Mouse (Mus musculus): ENCODE results near the gene Zfp668.

Gene Zfp668

DNA sequence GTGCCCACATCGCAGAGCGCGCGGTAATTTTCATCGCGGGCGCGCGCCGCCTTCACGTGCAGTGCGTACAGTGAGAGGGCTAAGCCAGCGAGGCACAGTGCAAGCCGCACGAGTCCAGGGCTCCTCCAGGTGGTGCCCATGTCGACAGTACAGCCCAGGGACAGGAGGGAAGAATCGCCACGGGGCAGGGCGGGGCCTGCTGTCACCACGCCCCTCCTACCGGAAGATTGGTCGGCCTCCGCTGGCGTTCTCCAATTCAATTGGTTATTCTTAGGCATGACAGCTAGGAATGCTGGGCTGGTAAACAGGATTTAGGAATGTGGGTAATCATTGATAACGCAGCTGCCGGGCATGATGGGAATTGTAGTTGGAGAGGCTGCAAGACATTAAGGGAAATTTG is 18.8 kb upstream of the Zfp668 start, which contains the start of the genes Gm21974 and Vkorc1:
TSS of gene Gm21974 (minus strand) at position 13 of the 400 bp plus-strand sequence.
TSS of gene Vkorc1 (minus strand) at position 176 of the 400 bp plus-strand sequence.
- peak; percentile 75 to 82 for DNase-seq (ENCODE audit: low read depth in 1 of 2, low spot score in 2 of 2)

DNA sequence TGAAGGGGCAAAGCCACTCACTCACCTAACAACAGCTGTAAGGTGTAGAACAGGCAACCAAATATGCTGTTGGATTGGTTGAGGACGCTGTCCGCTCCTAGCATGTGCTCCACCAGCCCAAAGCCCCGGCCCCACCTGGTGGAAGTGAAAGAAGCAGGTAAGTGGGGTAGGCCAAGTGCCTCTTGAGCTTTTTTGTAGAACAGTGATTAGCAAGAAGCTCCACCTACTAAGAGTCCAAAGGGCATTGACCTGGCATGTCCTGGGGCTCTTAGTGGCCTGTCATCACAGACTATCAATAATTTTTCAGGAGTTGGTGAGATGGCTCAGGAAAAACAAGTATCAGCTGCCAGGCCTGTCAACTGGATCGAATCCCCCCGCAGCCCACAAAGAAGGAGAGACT is 17.9 kb upstream of the Zfp668 start:
- no peak for DNase-seq (ENCODE audit: low read depth in 1 of 2, low spot score in 2 of 2)

DNA sequence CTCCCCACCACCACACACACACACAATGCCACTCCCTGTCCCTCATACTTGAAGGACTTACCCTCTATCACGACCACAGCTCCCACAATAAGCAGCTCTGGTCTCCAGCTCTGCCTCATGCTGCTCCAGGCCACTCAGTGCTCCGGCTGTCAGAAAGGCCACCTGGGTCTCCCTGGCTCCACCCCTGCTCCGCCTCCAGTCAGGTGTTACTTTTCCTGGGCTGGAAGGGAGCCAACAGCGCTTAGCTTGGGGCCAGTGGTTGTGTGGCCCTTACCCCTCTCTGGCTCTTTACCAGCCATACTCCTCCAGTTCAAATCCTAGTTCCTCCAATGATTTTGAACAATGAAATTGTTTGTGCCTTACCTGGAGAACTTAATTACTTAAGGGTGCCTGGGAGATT is 14.2 kb upstream of the Zfp668 start, which contains the start of gene Prss53:
TSS of gene Prss53 (minus strand) at position 173 of the 400 bp plus-strand sequence.
- DNase-seq (ENCODE audit: low read depth in 1 of 2, low spot score in 2 of 2) = no peak

DNA sequence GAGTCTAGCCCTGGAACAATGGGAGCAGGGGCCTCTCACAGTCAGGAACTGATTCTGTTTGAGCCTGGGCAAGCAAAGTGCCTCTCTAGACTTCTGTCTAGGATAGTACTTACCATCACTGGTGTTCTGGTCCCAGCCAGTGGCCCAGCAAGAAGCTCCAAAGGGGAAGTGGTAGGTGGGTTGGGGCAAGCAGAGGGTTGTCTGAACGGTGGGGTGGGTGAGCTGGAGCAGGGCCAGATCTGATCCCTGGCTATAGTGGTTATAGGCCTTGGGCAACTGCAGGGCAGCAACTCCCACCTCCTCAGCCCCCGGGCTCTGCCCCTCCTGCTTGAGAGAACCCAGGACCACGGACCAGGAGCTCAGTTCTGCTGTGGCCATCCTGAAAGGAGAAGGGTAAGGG is 12.2 kb upstream of the Zfp668 start:
- no peak for DNase-seq (ENCODE audit: low read depth in 1 of 2, low spot score in 2 of 2)

DNA sequence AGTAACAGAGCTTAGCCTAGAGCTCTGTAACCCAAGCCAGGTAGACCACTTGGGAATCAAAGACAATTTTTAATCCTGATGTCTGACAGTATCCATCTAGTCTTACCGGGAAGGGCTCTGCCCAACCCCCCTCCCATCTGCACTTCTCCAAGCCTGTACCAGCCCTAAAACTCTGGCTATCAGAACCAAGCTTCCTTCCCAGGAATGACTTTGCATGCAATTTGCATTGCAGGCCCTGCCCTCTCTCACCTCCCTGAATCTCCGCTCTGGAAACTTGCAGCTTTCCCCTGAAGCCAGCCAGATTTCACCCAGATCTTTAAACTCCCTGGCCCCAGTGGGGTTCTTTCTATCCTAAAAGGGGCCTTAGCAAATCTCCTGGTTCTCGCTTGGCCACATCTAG is 11.2 kb upstream of the Zfp668 start:
- DNase-seq (ENCODE audit: low read depth in 1 of 2, low spot score in 2 of 2) = no peak

DNA sequence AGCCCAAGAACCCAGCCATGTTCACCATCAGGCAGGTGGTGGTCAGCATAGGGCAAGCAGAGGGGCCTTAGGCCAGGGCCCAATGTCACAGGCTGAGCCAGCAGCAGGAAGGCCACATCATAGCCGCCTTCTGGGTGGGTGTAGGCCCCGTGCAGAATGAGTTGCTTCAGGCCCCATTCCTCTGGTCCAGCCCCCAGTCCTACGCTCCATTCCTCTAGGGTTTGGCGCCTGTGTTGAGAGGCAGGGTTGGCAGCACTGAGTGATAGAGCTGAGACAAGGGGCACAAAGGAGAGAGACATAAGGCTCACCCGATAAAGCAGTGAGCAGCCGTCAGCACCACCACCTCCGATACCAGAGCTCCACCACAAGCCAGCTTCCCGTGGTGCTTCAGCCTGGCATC is 10.6 kb upstream of the Zfp668 start:
- DNase-seq (ENCODE audit: low read depth in 1 of 2, low spot score in 2 of 2) = no peak

DNA sequence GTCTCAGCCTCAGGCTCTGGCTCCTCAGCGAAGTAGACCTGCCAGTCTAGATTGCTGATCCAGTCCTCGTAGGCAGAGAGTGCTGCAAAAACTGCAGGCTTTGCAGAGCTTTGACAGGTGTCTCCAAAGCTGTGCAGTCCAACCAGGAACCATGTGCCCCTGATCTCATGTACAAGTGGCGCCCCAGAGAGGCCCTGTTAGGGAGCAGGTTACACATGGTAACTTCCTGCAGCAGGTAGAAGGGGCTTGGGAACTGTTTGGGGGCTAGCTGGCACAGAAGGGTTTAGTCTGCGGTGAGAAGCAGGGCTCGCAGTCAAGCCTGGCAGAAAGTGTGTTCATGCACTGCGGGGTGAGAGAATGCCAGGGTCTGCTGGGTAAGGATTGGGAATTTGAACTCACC is 9.9 kb upstream of the Zfp668 start:
- no peak for DNase-seq (ENCODE audit: low read depth in 1 of 2, low spot score in 2 of 2)

DNA sequence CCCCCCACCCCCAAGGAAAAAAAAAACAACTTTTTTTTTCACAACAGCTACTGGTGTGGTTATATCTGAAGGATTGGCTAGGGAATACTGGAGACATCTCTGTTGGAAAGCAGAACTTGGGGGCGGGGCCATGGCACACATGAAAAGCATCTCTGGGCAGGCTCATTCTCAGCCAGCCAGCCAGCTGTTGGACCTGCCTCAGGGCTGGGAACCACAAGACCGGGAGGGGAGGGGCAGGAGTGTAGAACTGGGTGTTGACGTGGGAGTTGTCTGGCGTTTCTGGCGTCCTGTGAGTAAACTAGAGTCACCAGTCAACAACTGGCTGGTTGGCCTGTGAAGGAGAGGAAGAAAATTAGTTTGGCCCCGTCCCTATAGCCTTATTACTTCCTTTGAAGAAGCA is 9.3 kb upstream of the Zfp668 start:
- DNase-seq (ENCODE audit: low read depth in 1 of 2, low spot score in 2 of 2) = no peak

DNA sequence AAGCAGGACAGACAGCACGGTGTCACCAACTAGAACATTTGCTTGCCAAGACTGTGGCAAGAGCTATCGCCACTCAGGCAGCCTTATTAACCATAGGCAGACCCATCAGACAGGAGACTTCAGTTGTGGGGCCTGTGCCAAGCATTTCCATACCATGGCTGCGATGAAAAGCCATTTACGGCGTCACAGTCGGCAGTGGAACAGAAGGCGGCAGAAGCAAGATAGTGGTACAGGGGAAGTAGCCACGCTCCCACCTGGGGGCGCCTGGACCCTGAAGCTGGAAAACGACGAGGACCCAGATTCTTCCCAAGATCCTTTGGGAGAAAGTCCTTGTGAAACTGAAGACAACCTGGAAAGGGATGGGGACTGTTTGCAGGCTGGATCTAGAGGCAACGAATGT is 3.8 kb upstream of the Zfp668 start:
- no peak for DNase-seq (ENCODE audit: low read depth in 1 of 2, low spot score in 2 of 2)

DNA sequence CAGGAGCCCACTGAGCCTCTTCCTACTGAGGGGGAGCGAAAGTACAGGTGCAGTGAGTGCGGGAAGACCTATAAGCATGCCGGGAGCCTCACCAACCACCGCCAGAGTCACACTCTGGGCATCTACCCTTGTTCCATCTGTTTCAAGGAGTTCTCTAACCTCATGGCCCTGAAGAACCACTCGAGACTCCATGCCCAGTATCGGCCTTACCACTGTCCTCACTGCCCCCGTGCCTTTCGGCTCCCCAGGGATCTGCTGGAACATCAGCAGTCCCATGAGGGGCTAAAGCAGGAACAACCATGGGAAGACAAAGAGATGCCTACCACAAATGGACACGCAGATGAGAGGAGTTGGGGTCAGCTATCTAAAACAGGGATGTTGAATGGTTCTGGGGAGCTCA is 2.7 kb upstream of the Zfp668 start:
- DNase-seq (ENCODE audit: low read depth in 1 of 2, low spot score in 2 of 2) = no peak

DNA sequence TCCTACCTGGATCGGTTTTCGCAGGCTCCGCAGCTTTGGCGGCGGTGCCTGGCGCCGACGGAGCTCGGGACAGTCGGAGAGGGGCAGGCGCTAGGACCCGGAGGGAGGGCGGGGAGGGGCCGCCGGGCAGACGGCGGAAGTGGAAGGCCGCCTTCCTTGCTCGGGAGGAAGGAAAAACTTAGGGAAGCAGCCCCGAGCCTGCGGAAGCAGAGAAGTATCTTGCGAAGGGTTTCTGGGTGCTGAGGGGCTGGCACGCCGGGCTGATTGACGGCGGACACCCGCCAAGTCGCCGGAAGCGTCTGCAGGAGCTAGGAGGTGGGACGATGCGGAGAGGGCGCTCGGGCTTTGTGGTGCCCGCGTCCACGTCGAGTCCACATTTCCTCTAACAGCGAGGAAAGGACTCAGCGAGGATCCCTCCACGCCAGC is 574 bp downstream of the Zfp668 start, which contains the start of gene Zfp646:
TSS of gene Zfp646 (plus strand) at position 181 of the 426 bp plus-strand sequence.
- peak; percentile 56 to 58 for DNase-seq (ENCODE audit: low read depth in 1 of 2, low spot score in 2 of 2)

DNA sequence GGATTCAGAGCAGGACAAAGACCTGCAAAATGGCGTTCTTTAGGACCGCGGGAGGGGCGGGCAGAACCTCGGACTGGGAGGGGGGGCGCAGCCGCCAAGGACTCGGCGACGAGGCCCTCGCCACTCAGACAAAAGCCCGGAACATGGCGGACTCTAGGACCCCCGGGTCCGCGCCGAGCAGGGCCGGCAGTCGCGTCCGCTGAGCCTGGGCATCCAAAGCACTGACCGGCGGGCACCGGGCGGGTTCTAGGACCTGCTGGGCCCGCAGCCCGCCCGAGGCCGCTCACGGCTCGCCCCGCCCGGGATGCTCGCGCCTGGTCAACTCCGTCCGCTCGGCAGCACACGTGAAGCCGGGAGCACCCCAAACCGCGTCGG is 1.0 kb downstream of the Zfp668 start:
- peak; percentile 66 to 79 for DNase-seq (ENCODE audit: low read depth in 1 of 2, low spot score in 2 of 2)

DNA sequence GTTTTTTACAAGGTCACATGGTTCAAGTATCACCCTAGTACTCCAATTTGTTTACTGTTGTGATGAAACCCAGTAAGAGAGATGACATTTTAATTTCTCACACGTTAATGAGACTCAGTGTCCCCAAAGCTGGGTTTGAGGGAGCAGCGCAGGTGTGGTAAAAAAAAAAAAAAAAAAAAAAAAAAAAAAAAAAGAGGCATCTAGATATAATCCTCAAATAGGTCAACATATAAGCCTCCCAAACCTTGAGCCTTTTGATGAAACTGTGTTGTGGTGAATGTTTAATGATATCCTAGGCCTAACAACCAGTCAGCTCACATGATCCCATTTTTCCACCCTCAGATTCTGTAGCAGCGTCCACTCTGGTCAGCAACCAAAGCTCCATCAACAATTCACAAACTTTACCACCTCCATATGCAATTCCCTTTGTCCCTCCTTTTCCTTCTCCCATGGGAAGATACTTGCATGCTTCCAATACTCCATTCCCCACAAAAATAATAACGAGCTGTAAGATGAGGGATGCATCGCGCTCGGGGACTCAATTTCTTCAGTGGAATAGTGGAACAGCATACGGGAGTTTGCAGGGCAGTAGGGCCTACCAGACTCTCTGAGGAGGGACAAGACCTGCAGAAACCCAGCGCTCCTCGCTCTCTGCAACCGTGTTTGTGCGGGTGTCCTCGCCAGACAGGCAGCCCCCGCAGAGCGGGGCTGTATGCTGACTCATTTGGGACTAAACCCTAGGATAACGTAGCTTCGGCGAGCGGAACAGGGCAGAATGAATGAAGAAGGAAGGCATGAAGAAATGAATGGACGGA is 1.6 kb downstream of the Zfp668 start:
- DNase-seq (ENCODE audit: low read depth in 1 of 2, low spot score in 2 of 2) = no peak

DNA sequence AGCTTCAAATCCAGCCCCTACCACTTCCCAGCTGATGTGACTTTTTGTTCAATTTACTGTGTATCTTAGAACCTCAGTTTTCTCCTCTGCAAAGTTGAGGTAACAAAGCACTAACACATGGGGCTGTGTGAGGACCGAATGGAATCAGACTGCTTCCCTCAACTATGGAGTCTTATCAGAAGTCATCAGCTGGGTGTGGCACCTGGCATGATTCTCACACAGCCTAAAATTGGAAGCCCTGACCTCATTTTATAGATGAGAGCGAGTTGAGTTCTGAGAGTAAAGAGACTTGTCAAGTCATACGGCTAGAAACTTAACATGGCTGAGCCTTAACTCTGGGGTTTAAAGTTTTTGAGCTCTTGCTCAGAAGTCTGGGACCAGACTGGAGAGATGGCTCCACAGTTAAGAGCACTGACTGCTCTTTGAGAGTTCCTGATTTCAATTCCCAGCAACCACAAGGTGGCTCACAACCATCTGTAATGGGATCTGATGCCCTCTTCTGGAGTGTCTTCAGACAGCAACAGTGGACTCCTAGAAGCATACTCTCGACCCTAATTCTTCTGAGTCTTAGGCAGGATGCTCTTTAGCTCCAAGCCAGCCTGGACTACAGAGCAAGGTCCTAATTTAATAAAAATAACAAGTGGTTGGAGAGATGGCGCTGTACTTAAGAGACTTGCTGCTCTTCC is 6.3 kb downstream of the Zfp668 start:
- no peak for DNase-seq (ENCODE audit: low read depth in 1 of 2, low spot score in 2 of 2)

DNA sequence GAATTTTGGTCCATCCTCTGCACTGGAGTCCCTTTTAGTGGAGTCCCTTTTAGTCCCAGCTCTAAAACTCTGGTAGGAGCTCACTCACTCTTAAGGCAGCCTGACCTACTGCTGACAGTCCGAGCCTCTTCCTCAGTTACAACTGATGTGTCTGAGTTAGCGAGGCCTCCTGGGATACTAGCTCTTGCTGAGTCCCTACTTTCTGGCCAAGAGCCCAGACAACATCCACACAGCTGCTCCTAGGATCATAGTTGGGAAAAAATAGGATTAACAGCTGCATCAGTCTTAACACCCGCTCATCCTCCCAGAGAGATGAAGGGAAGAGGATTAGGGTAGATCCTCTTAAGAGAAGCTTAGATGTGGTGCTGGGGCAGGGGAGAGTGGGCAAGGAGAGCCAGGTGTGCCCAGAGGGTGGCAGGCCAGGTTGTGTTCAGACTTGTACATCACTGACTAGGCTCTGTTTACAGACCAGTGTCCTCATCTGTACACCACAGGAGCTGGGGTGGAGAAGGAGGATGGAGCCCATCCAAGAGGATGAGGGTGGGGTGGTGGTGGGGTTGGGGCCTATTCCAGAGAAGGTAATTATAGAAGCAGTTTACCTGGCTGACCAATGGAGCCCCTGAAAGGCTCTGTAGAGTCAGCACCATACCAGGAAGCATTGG is 7.3 kb downstream of the Zfp668 start:
- no peak for DNase-seq (ENCODE audit: low read depth in 1 of 2, low spot score in 2 of 2)

DNA sequence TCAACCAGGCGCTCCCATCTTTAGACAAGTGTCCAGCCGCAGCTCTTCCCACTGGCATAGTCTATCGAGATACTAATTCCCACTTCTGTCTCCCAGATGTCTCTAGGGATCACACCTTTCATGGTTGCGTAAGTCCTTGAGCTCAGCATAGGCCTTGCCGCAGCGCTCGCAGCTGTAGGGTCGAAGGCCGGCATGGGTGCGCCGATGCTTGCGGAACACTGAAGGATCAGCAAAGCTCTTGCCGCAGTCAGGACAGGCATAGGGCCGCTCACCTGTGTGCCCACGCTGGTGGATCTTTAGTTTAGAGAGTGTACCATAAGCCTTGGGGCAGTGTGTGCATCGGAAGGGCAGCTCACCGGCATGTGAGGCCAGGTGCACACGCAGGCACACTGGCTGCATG is 9.0 kb downstream of the Zfp668 start:
- no peak for DNase-seq (ENCODE audit: low read depth in 1 of 2, low spot score in 2 of 2)

DNA sequence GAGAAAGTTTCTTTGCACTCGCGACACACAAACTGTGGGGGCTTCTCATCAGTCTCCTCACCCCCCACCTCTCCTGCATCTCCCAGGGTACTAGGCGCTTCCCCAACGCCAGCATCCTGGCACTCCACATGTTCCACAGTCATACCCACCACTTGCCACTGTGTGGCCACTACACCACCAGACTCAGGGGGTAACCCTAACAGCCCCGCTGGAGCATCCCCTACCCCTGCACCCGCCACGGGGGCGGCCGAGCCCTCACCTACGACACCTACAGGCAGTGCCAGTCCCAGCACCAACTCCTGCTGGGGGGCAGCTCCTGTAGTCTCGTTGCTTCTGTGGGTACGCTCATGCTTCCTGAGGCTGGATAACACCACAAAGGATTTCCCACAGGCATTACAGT is 10.2 kb downstream of the Zfp668 start:
- DNase-seq (ENCODE audit: low read depth in 1 of 2, low spot score in 2 of 2) = no peak

DNA sequence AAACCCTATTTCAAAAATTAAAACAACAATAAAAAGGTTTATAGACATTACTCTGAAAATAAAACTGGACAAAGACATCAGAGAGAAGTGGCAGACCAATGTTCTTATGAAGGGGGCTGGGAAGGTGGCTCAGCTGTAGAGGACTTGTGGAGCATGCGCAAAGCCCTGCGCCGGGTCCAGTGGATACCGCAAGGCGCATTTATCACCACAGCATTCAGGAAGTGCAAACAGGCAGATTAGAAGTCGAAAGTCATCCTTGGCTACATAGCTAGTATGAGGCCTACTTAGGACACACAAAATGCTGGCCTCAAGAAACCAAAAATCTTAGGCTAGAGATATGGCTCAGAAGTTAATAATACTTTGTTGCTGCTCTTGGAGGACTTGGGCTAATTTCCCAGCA is 18.4 kb downstream of the Zfp668 start:
- no peak for DNase-seq (ENCODE audit: low read depth in 1 of 2, low spot score in 2 of 2)

DNA sequence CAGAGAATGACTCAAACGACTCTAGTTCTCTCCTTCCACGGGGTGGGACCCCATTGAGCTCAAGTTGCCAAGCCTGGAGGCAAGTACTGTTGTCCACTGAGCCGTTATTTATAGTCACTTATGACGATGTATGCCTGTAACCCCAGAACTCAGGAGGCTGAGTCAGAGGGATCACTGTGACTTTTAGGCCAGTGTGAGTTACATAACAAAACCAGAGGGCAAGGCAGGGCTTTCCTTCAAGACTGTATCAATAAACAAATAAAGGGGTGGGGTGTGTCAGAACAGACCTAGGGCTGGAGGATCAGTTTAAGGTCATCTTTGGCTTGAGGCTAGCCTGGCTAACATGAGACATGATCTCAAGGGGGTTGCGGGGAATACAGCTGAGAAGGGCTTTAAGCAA is 25.7 kb downstream of the Zfp668 start:
- no peak for DNase-seq (ENCODE audit: low read depth in 1 of 2, low spot score in 2 of 2)

DNA sequence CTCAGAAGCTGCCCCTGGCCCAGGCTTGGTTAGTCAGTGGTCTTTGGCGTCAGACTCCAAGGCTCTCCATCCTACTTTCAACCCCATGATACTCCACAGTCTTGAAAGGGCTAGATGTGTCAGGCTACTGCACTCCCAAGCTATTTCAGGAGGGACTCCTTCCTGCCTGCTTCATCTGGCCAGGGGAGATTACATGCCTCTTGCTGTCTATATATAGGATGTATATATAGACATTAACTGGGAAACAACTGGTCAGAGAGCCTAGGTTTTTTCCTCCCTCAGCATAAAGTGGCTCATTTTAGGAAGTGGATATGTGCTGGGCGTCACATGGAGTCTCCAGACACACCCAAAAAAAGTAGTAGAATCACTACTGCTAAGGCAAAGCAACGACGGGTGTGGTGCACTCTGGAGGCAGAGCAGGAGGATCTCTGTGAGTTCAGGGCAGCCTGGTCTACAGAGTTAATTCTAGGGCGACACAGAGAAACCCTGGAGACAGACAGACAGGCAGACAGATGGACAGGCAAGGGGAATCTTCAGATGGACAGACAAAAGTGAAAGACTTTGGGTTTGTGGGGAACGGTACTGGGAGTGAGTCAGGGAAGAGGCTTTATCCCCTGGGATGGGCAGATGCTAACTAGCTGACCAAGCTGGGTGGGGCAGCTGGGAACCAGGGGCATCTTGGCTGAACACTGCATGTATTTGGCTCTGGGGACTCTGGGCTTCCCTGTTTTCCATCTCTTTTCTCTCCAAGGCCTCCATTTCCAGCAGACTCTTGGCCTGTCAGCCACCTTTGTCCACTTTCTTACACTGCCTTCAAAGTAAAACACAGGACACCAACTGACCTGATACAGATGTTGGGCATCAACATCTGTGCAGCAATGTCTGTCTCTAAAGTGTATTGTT is 26.4 kb downstream of the Zfp668 start:
- DNase-seq (ENCODE audit: low read depth in 1 of 2, low spot score in 2 of 2) = peak in 1 of 2 experiments; percentile 23

All from monocyte, adult 2 months (primary cell).